Mouse (Mus musculus) brain, embryonic 14.5 days (tissue): ENCODE measurements around the gene Rhou.

Source experiments
- CTCF ChIP-seq: fragments of 200-500 bp; IDR thresholded peaks from 2 replicates; pipeline ENCODE4 v1.5.1; 2012; ENCODE audit warnings: inconsistent platforms, mild to moderate bottlenecking, moderate library complexity, borderline replicate concordance; ENCODE audit not compliant: insufficient read depth, insufficient read length; ENCODE audit errors: extremely low read depth
- POLR2A ChIP-seq: fragments of 200-500 bp; IDR thresholded peaks from 2 replicates; pipeline ENCODE4 v1.6.1; 2012; ENCODE audit warnings: mild to moderate bottlenecking, inconsistent platforms, borderline replicate concordance; ENCODE audit not compliant: poor library complexity, insufficient read depth, insufficient read length, severe bottlenecking; ENCODE audit errors: extremely low read depth

- TF ChIP-seq POLR2A (no peak), CTCF (peak; percentile 82)
Observed at GRCm38 (mm10) chr8:123628253-123628967, 25.3 kb upstream of the Rhou start.
